ENCODE assay signal across 29 mouse cellular contexts in genomic region chr5:28461376-28461775, GRCm38 (mm10). TPM values are rescaled to one million over a fixed set of nuclear protein-coding genes. Genes with fewer than 3 reads are reported as not detected.
DNase-seq lines count a peak whose midpoint lies in the region; ATAC-seq and TF ChIP-seq lines count a peak whose summit lies in the region.
"Had no signal": no experiment of that assay in that cellular context is flagged by ENCODE, and none has a peak within 500 bp of the region (broad histone marks: within the 10 kb centered on the region; RNA-seq: fewer than 3 reads in every experiment).

No protein-coding gene starts in this region.

- no peak for TF ChIP-seq CTCF in lung, embryonic 14.5 days (IDR thresholded peaks at IDR 0.05; ENCODE audit: low read depth)

- peak; percentile 48 for DNase-seq in forebrain, embryonic 11.5 days (ENCODE audit: low spot score)
- DNase-seq in forebrain, embryonic 14.5 days (ENCODE audit: low spot score), result no peak
- DNase-seq in lung, embryonic 14.5 days, result no peak
- DNase-seq in lung, adult 18-20 months, result no peak
- DNase-seq in embryonic facial prominence, embryonic 10.5 days (ENCODE audit: low spot score), result peak; percentile 12
- DNase-seq in c-Kit-positive CD71-positive TER-119-positive erythroid progenitor cells, embryonic 14.5 days (ENCODE audit: low spot score), result no peak
- DNase-seq: adrenal gland, adult 8-10 months; cerebellum, adult 2 months; cerebellum, postnatal 25 days; gastrocnemius, adult 2 months; heart, postnatal 4 days; kidney, postnatal 36 days; lung, postnatal 14 days; right cerebral cortex, postnatal 25 days; spleen, adult 18-20 months; thymus, adult 18-20 months; thymus, postnatal 36 days had no signal

- peaks cover 33% of the 10 kb centered on the region; the same call in 1 of the 2 replicates for H3K4me1 ChIP-seq in forebrain, embryonic 11.5 days (replicated peaks; ENCODE audit: control insufficient read depth, insufficient read depth, low read length)
- H3K4me1 ChIP-seq in forebrain, embryonic 14.5 days (ENCODE audit: control insufficient read depth, insufficient read depth, low read length), result peaks cover 14% of the 10 kb centered on the region
- no peaks in the 10 kb centered on the region for H3K4me1 ChIP-seq in lung, embryonic 14.5 days (ENCODE audit: insufficient read depth)
- peaks cover 61% of the 10 kb centered on the region for H3K4me1 ChIP-seq in midbrain, embryonic 12.5 days
- H3K4me1 ChIP-seq in midbrain, embryonic 16.5 days (ENCODE audit: control insufficient read depth, insufficient read depth, low read length), result peaks cover 40% of the 10 kb centered on the region
- peaks cover 65% of the 10 kb centered on the region for H3K4me1 ChIP-seq in embryonic facial prominence, embryonic 10.5 days

- 6% methylated on average over 11 of the region's 11 CpGs for WGBS in forebrain, embryonic 11.5 days
- 6% methylated on average over 11 of the region's 11 CpGs for WGBS in forebrain, embryonic 14.5 days
- WGBS in lung, embryonic 14.5 days, result 11% methylated on average over 11 of the region's 11 CpGs
- 7% methylated on average over 11 of the region's 11 CpGs for WGBS in midbrain, embryonic 12.5 days
- WGBS in midbrain, embryonic 16.5 days, result 16% methylated on average over 11 of the region's 11 CpGs
- WGBS in embryonic facial prominence, embryonic 10.5 days, result 9% methylated on average over 11 of the region's 11 CpGs

- H3K4me3 ChIP-seq in forebrain, embryonic 11.5 days (ENCODE audit: low read depth, low read length), result no peak overlapping the region
- H3K4me3 ChIP-seq in forebrain, embryonic 14.5 days (ENCODE audit: low read depth, low read length), result no peak overlapping the region
- peak overlapping the region; percentile 57 for H3K4me3 ChIP-seq in lung, embryonic 14.5 days (ENCODE audit: low read depth, low read length)
- peak overlapping the region; percentile 46 for H3K4me3 ChIP-seq in midbrain, embryonic 12.5 days
- no peak overlapping the region for H3K4me3 ChIP-seq in midbrain, embryonic 16.5 days (ENCODE audit: low read depth, low read length)
- peak overlapping the region; percentile 54; the same call in 1 of the 2 replicates for H3K4me3 ChIP-seq in embryonic facial prominence, embryonic 10.5 days
- H3K4me3 ChIP-seq: embryonic facial prominence, embryonic 13.5 days; erythroblast, embryonic 14.5 days; gastrocnemius, adult 2 months; heart, embryonic 15.5 days; kidney, embryonic 15.5 days; liver, embryonic 12.5 days; neural tube, embryonic 12.5 days had no signal

- no peak for ATAC-seq in forebrain, embryonic 11.5 days (replicated peaks; ENCODE audit: low FRiP score)
- no peak for ATAC-seq in forebrain, embryonic 14.5 days
- ATAC-seq in lung, embryonic 14.5 days (ENCODE audit: insufficient read depth), result no peak
- no peak for ATAC-seq in midbrain, embryonic 12.5 days (ENCODE audit: low FRiP score, low read depth)
- no peak for ATAC-seq in midbrain, embryonic 16.5 days
- ATAC-seq: activated CD4-positive, CD25-positive, alpha-beta regulatory T cell, adult 4 months; forebrain, embryonic 13.5 days; inflammation-experienced regulatory T-cells, adult 6 months; liver, embryonic 12.5 days had no signal

- no peak overlapping the region for H3K9ac ChIP-seq in forebrain, embryonic 11.5 days (ENCODE audit: low read length)
- no peak overlapping the region for H3K9ac ChIP-seq in forebrain, embryonic 14.5 days (ENCODE audit: low read length)
- H3K9ac ChIP-seq in lung, embryonic 14.5 days, result peak overlapping the region; percentile 13; the same call in 1 of the 2 replicates
- H3K9ac ChIP-seq in midbrain, embryonic 12.5 days (replicated peaks), result no peak overlapping the region
- no peak overlapping the region for H3K9ac ChIP-seq in midbrain, embryonic 16.5 days (ENCODE audit: low read depth, low read length)
- H3K9ac ChIP-seq: embryonic facial prominence, embryonic 13.5 days; forebrain, embryonic 13.5 days; heart, embryonic 15.5 days; kidney, embryonic 15.5 days; limb, embryonic 12.5 days; liver, embryonic 12.5 days had no signal

- no peaks in the 10 kb centered on the region for H3K36me3 ChIP-seq in forebrain, embryonic 11.5 days (ENCODE audit: control insufficient read depth, insufficient read depth, low read length)
- H3K36me3 ChIP-seq in forebrain, embryonic 14.5 days (ENCODE audit: control insufficient read depth, insufficient read depth, low read length), result no peaks in the 10 kb centered on the region
- no peaks in the 10 kb centered on the region for H3K36me3 ChIP-seq in lung, embryonic 14.5 days (ENCODE audit: insufficient read depth)
- H3K36me3 ChIP-seq in midbrain, embryonic 12.5 days, result no peaks in the 10 kb centered on the region
- H3K36me3 ChIP-seq in midbrain, embryonic 16.5 days (ENCODE audit: control insufficient read depth, insufficient read depth, low read length), result no peaks in the 10 kb centered on the region
- H3K36me3 ChIP-seq in embryonic facial prominence, embryonic 10.5 days (replicated peaks), result no peaks in the 10 kb centered on the region
- H3K36me3 ChIP-seq: embryonic facial prominence, embryonic 13.5 days; heart, embryonic 15.5 days; kidney, embryonic 15.5 days; limb, embryonic 12.5 days; liver, embryonic 12.5 days; neural tube, embryonic 12.5 days had no signal

- no peaks in the 10 kb centered on the region for H3K9me3 ChIP-seq in forebrain, embryonic 11.5 days (ENCODE audit: control insufficient read depth, low read length)
- no peaks in the 10 kb centered on the region for H3K9me3 ChIP-seq in forebrain, embryonic 14.5 days (replicated peaks; ENCODE audit: control insufficient read depth, low read length)
- H3K9me3 ChIP-seq in lung, embryonic 14.5 days (ENCODE audit: low read depth, low read length), result no peaks in the 10 kb centered on the region
- no peaks in the 10 kb centered on the region for H3K9me3 ChIP-seq in midbrain, embryonic 12.5 days
- H3K9me3 ChIP-seq in midbrain, embryonic 16.5 days (replicated peaks; ENCODE audit: control insufficient read depth, low read length, poor library complexity, severe bottlenecking), result no peaks in the 10 kb centered on the region
- no peaks in the 10 kb centered on the region for H3K9me3 ChIP-seq in embryonic facial prominence, embryonic 10.5 days
- H3K9me3 ChIP-seq: embryonic facial prominence, embryonic 13.5 days; forebrain, embryonic 13.5 days; heart, embryonic 15.5 days; kidney, embryonic 15.5 days; limb, embryonic 12.5 days; liver, embryonic 12.5 days; neural tube, embryonic 12.5 days had no signal

- no peak overlapping the region; the same call in 1 of the 2 replicates for H3K4me2 ChIP-seq in forebrain, embryonic 11.5 days (ENCODE audit: low read depth, low read length, severe bottlenecking)
- no peak overlapping the region for H3K4me2 ChIP-seq in forebrain, embryonic 14.5 days (ENCODE audit: low read length)
- H3K4me2 ChIP-seq in lung, embryonic 14.5 days, result peak overlapping the region; percentile 71
- peak overlapping the region; percentile 67 for H3K4me2 ChIP-seq in midbrain, embryonic 12.5 days (replicated peaks)
- no peak overlapping the region for H3K4me2 ChIP-seq in midbrain, embryonic 16.5 days (ENCODE audit: low read length)
- H3K4me2 ChIP-seq: heart, embryonic 15.5 days; kidney, embryonic 15.5 days; limb, embryonic 12.5 days; liver, embryonic 12.5 days had no signal

- H3K27me3 ChIP-seq in forebrain, embryonic 11.5 days (ENCODE audit: control insufficient read depth, insufficient read depth, low read length), result peaks cover 94% of the 10 kb centered on the region
- H3K27me3 ChIP-seq in forebrain, embryonic 14.5 days (replicated peaks; ENCODE audit: control insufficient read depth, insufficient read depth, low read length), result peaks cover 92% of the 10 kb centered on the region
- H3K27me3 ChIP-seq in lung, embryonic 14.5 days (ENCODE audit: insufficient read depth, low read length), result peaks cover 98% of the 10 kb centered on the region
- H3K27me3 ChIP-seq in midbrain, embryonic 12.5 days, result peaks cover 95% of the 10 kb centered on the region
- H3K27me3 ChIP-seq in midbrain, embryonic 16.5 days (ENCODE audit: control insufficient read depth, insufficient read depth, low read depth, low read length), result peaks cover 70% of the 10 kb centered on the region
- peaks cover 100% of the 10 kb centered on the region for H3K27me3 ChIP-seq in embryonic facial prominence, embryonic 10.5 days (replicated peaks; ENCODE audit: low read depth, poor library complexity, severe bottlenecking)

- H3K27ac ChIP-seq in forebrain, embryonic 11.5 days (ENCODE audit: low read depth, low read length), result no peak overlapping the region
- H3K27ac ChIP-seq in forebrain, embryonic 14.5 days (ENCODE audit: low read depth, low read length), result no peak overlapping the region
- peak overlapping the region; percentile 98 for H3K27ac ChIP-seq in lung, embryonic 14.5 days (ENCODE audit: low read depth)
- no peak overlapping the region for H3K27ac ChIP-seq in midbrain, embryonic 12.5 days (replicated peaks)
- no peak overlapping the region for H3K27ac ChIP-seq in midbrain, embryonic 16.5 days (ENCODE audit: low read length)
- H3K27ac ChIP-seq in embryonic facial prominence, embryonic 10.5 days (replicated peaks), result no peak overlapping the region
- H3K27ac ChIP-seq: embryonic facial prominence, embryonic 13.5 days; forebrain, embryonic 13.5 days; gastrocnemius, adult 2 months; heart, embryonic 15.5 days; kidney, embryonic 15.5 days; limb, embryonic 12.5 days; liver, embryonic 12.5 days; neural tube, embryonic 12.5 days had no signal

RNA-seq across cellular contexts. Expression of gene Shh, which starts 5.7 kb away (rescaled TPM):
- 1.9 and 2.3 TPM in 2 replicates for polyA plus RNA-seq in forebrain, embryonic 11.5 days (2014; fragmentation: Nextera tagmentation; extraction: Ambion mirVana)
- polyA plus RNA-seq in forebrain, embryonic 14.5 days (2014; fragmentation: Nextera tagmentation; extraction: Ambion mirVana), result 0.70 and 0.84 TPM in 2 replicates
- polyA plus RNA-seq in lung, embryonic 14.5 days (2014; fragmentation: Nextera tagmentation; extraction: Ambion mirVana), result 5.9 and 6.3 TPM in 2 replicates
- 4.5 and 5.1 TPM in 2 replicates for polyA plus RNA-seq in midbrain, embryonic 12.5 days (2016; fragmentation: Nextera tagmentation; extraction: Ambion mirVana)
- polyA plus RNA-seq in midbrain, embryonic 16.5 days (2015; fragmentation: Nextera tagmentation; extraction: Ambion mirVana), result 0.83 and 1.0 TPM in 2 replicates
- polyA plus RNA-seq in embryonic facial prominence, embryonic 10.5 days (2016; fragmentation: Nextera tagmentation; extraction: Ambion mirVana), result 2.1 and 3.0 TPM in 2 replicates
- polyA plus RNA-seq: activated CD4-positive, CD25-positive, alpha-beta regulatory T cell, adult 4 months; inflammation-experienced regulatory T-cells, adult 6 months; liver, embryonic 12.5 days had no signal

Comparison
In these comparisons a context has a peak if more than half of its experiments do, and no peak if none do; other contexts are left out.
1. DNase-seq: peak in forebrain, embryonic 11.5 days (single experiment) and embryonic facial prominence, embryonic 10.5 days (single experiment); none in forebrain, embryonic 14.5 days (single experiment), lung, embryonic 14.5 days (single experiment), lung, adult 18-20 months (0 of 2) and c-Kit-positive CD71-positive TER-119-positive erythroid progenitor cells, embryonic 14.5 days (single experiment).
2. H3K4me2 ChIP-seq: peak in lung, embryonic 14.5 days (single experiment) and midbrain, embryonic 12.5 days (single experiment); none in forebrain, embryonic 11.5 days (single experiment), forebrain, embryonic 14.5 days (single experiment) and midbrain, embryonic 16.5 days (single experiment).
3. H3K4me3 ChIP-seq: peak in lung, embryonic 14.5 days (single experiment), midbrain, embryonic 12.5 days (single experiment) and embryonic facial prominence, embryonic 10.5 days (single experiment); none in forebrain, embryonic 11.5 days (single experiment), forebrain, embryonic 14.5 days (single experiment) and midbrain, embryonic 16.5 days (single experiment).